Mouse (Mus musculus): ENCODE results near the gene A230050P20Rik. TPM values are rescaled to one million over a fixed set of nuclear protein-coding genes. Genes with fewer than 3 reads are reported as not detected.
"Not testable (repeated sequence)": the region's sequence is repeated elsewhere in the genome, so short reads cannot be mapped to it uniquely, and the experiment has no call there.

Gene A230050P20Rik
- total RNA-seq (2021) = 10 to 100 TPM; 68.5 to 85.5 TPM
- long read RNA-seq, experiment 1, transcript A230050P20Rik-201 (8 exons, 1,683 nt) = major isoform, 6 of 37 reads
- long read RNA-seq, experiment 1, partial matches to known transcripts = 6 of 37 reads
- long read RNA-seq, experiment 1, other reads (novel, unspliced or antisense) = 25 of 37 reads
- long read RNA-seq, experiment 2, transcript A230050P20Rik-201 (8 exons, 1,683 nt) = major isoform, 8 of 30 reads
- long read RNA-seq, experiment 2, partial matches to known transcripts = 5 of 30 reads
- long read RNA-seq, experiment 2, other reads (novel, unspliced or antisense) = 17 of 30 reads

GRCm38 (mm10) chr9:20868448-20869001 is at the start of gene A230050P20Rik:
A230050P20Rik (plus strand) TSS chr9:20868642.
- peak; percentile 75 to 81 for DNase-seq (ENCODE audit: low spot score in 2 of 2)

- DNase-seq (ENCODE audit: low spot score in 2 of 2) = no peak
These were observed 48.4 kb upstream of the A230050P20Rik start for GRCm38 (mm10) chr9:20820001-20820400.

GRCm38 (mm10) chr9:20822821-20823220 is 45.6 kb upstream of the A230050P20Rik start:
- DNase-seq (ENCODE audit: low spot score in 2 of 2) = peak; percentile 28 to 34

GRCm38 (mm10) chr9:20825781-20826180 is 42.7 kb upstream of the A230050P20Rik start:
- DNase-seq (ENCODE audit: low spot score in 2 of 2) = no peak

GRCm38 (mm10) chr9:20828127-20828526 is 40.3 kb upstream of the A230050P20Rik start:
- no peak for DNase-seq (ENCODE audit: low spot score in 2 of 2)

- DNase-seq (ENCODE audit: low spot score in 2 of 2) = peak; percentile 94 to 99
These were observed 37.4 kb upstream of the A230050P20Rik start for GRCm38 (mm10) chr9:20830901-20831643.

GRCm38 (mm10) chr9:20834881-20835280 is 33.6 kb upstream of the A230050P20Rik start:
- DNase-seq (ENCODE audit: low spot score in 2 of 2) = no peak

- DNase-seq (ENCODE audit: low spot score in 2 of 2) = not testable (repeated sequence)
These were observed 32.9 kb upstream of the A230050P20Rik start for GRCm38 (mm10) chr9:20835431-20835954.

GRCm38 (mm10) chr9:20837184-20837947 is 31.1 kb upstream of the A230050P20Rik start:
- no peak for DNase-seq (ENCODE audit: low spot score in 2 of 2)

GRCm38 (mm10) chr9:20838931-20839330 is 29.5 kb upstream of the A230050P20Rik start:
- DNase-seq (ENCODE audit: low spot score in 2 of 2) = no peak

GRCm38 (mm10) chr9:20842211-20842610 is 26.2 kb upstream of the A230050P20Rik start:
- DNase-seq (ENCODE audit: low spot score in 2 of 2) = no peak

- peak; percentile 23 to 36 for DNase-seq (ENCODE audit: low spot score in 2 of 2)
These were observed 25.8 kb upstream of the A230050P20Rik start for GRCm38 (mm10) chr9:20842670-20843069.

- no peak for DNase-seq (ENCODE audit: low spot score in 2 of 2)
These were observed 18.3 kb upstream of the A230050P20Rik start for GRCm38 (mm10) chr9:20850179-20850578.

GRCm38 (mm10) chr9:20857131-20857530 is 11.3 kb upstream of the A230050P20Rik start:
- no peak for DNase-seq (ENCODE audit: low spot score in 2 of 2)

GRCm38 (mm10) chr9:20859926-20860325 is 8.5 kb upstream of the A230050P20Rik start:
- DNase-seq (ENCODE audit: low spot score in 2 of 2) = no peak

- DNase-seq (ENCODE audit: low spot score in 2 of 2) = no peak
These were observed 6.6 kb upstream of the A230050P20Rik start for GRCm38 (mm10) chr9:20861821-20862220.

- no peak for DNase-seq (ENCODE audit: low spot score in 2 of 2)
These were observed 6.2 kb upstream of the A230050P20Rik start for GRCm38 (mm10) chr9:20862225-20862624.

GRCm38 (mm10) chr9:20866879-20867278 is 1.6 kb upstream of the A230050P20Rik start:
- no peak for DNase-seq (ENCODE audit: low spot score in 2 of 2)

- DNase-seq (ENCODE audit: low spot score in 2 of 2) = no peak
These were observed 804 bp downstream of the A230050P20Rik start for GRCm38 (mm10) chr9:20869246-20869645.

GRCm38 (mm10) chr9:20870211-20871173 is 2.0 kb downstream of the A230050P20Rik start:
- DNase-seq (ENCODE audit: low spot score in 2 of 2) = no peak
